In the genomic region with DNA sequence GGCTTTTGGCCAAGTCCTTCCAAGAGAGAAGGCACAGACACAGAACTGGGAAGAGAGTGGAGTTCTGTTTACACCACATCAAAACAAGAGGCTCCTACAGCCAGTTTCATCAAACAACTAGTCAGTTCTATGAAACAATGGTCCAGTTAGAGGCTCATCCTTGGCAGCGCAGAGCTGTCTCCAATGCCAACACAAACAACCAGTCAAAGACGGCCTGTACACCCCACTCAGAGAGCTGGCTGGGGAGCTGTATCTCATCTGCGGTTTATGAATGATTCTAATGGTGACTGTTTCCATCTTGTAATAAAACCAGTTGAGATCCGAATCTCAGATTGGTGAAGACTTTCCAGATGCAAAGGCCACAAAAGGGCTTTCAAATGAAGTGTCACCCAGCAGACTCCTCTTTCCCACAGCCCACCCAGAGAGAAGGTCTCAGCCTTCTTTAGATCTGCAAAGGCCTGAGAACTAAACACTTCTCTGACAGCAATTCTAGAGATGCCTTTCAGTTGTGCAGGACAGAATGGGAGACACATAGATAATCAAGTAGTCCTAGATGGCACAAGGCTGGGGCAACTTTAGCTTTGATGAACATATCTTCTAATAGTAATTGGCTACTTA, we compare ENCODE assay signal across 12 mouse cellular contexts.
A peak's percentile ranks its signal among the peaks of the same experiment; 100 is the strongest.
DNase-seq lines count a peak whose midpoint lies in the region; ATAC-seq and TF ChIP-seq lines count a peak whose summit lies in the region.
"Had no signal": no experiment of that assay in that cellular context is flagged by ENCODE, and none has a peak within 500 bp of the region (broad histone marks: within the 10 kb centered on the region; RNA-seq: fewer than 3 reads in every experiment).

No protein-coding gene starts in this region.

- H3K36me3 ChIP-seq in midbrain, embryonic 14.5 days (ENCODE audit: control insufficient read depth, insufficient read depth, low read length), result no peaks in the 10 kb centered on the region
- no peaks in the 10 kb centered on the region for H3K36me3 ChIP-seq in midbrain, embryonic 11.5 days (ENCODE audit: control insufficient read depth, insufficient read depth, low read length)
- H3K36me3 ChIP-seq in liver, embryonic 12.5 days, result no peaks in the 10 kb centered on the region
- H3K36me3 ChIP-seq: embryonic facial prominence, embryonic 15.5 days; limb, embryonic 13.5 days; midbrain, embryonic 10.5 days had no signal

- peak; percentile 16 for DNase-seq in gastrocnemius, postnatal 14 days
- no peak for DNase-seq in gastrocnemius, adult 2 months
- DNase-seq in midbrain, embryonic 14.5 days, result peak; percentile 15
- DNase-seq in midbrain, embryonic 11.5 days (ENCODE audit: low spot score, missing footprints), result no peak
- DNase-seq in cerebellum, postnatal 36 days, result peak; percentile 1 to 3
- peak; percentile 61 to 82 for DNase-seq in lung, postnatal 4 days
- DNase-seq in c-Kit-positive CD71-positive TER-119-positive erythroid progenitor cells, embryonic 14.5 days (ENCODE audit: low spot score), result no peak

- 80% methylated on average over 4 of the region's 4 CpGs for WGBS in midbrain, embryonic 14.5 days
- WGBS in midbrain, embryonic 11.5 days, result 88% methylated on average over 4 of the region's 4 CpGs
- WGBS in liver, embryonic 12.5 days (ENCODE audit: insufficient replicate concordance), result 70% methylated on average over 4 of the region's 4 CpGs

- no peaks in the 10 kb centered on the region for H3K4me1 ChIP-seq in midbrain, embryonic 14.5 days (ENCODE audit: control insufficient read depth, insufficient read depth, low read length)
- no peaks in the 10 kb centered on the region for H3K4me1 ChIP-seq in midbrain, embryonic 11.5 days (ENCODE audit: control insufficient read depth, insufficient read depth, low read length)
- no peaks in the 10 kb centered on the region for H3K4me1 ChIP-seq in liver, embryonic 12.5 days
- H3K4me1 ChIP-seq: embryonic facial prominence, embryonic 15.5 days; limb, embryonic 13.5 days; midbrain, embryonic 10.5 days had no signal

- no peak overlapping the region for H3K9ac ChIP-seq in midbrain, embryonic 14.5 days (replicated peaks; ENCODE audit: low read length)
- H3K9ac ChIP-seq in midbrain, embryonic 11.5 days (ENCODE audit: low read length), result no peak overlapping the region
- H3K9ac ChIP-seq in liver, embryonic 12.5 days, result no peak overlapping the region
- H3K9ac ChIP-seq: embryonic facial prominence, embryonic 15.5 days; limb, embryonic 13.5 days had no signal

- ATAC-seq in midbrain, embryonic 14.5 days (ENCODE audit: low FRiP score, low TSS enrichment), result no peak
- no peak for ATAC-seq in midbrain, embryonic 11.5 days (ENCODE audit: low FRiP score)
- no peak for ATAC-seq in liver, embryonic 12.5 days
- ATAC-seq: Patski had no signal

- no peak overlapping the region for H3K4me2 ChIP-seq in midbrain, embryonic 14.5 days (ENCODE audit: low read length)
- H3K4me2 ChIP-seq in midbrain, embryonic 11.5 days, result no peak overlapping the region
- no peak overlapping the region for H3K4me2 ChIP-seq in liver, embryonic 12.5 days
- H3K4me2 ChIP-seq: embryonic facial prominence, embryonic 15.5 days; limb, embryonic 13.5 days had no signal

- H3K27me3 ChIP-seq in midbrain, embryonic 14.5 days (ENCODE audit: control insufficient read depth, insufficient read depth, low read length), result no peaks in the 10 kb centered on the region
- H3K27me3 ChIP-seq in midbrain, embryonic 11.5 days (ENCODE audit: control insufficient read depth, insufficient read depth, low read length), result no peaks in the 10 kb centered on the region
- H3K27me3 ChIP-seq in liver, embryonic 12.5 days (replicated peaks), result no peaks in the 10 kb centered on the region
- H3K27me3 ChIP-seq: embryonic facial prominence, embryonic 15.5 days; limb, embryonic 13.5 days; Patski had no signal

- TF ChIP-seq CTCF in gastrocnemius, adult 2 months (IDR thresholded peaks at IDR 0.05), result no peak

- no peak overlapping the region for H3K4me3 ChIP-seq in gastrocnemius, adult 2 months
- H3K4me3 ChIP-seq in midbrain, embryonic 14.5 days (replicated peaks; ENCODE audit: low read depth, low read length), result no peak overlapping the region
- no peak overlapping the region for H3K4me3 ChIP-seq in midbrain, embryonic 11.5 days (ENCODE audit: low read depth, low read length)
- H3K4me3 ChIP-seq in liver, embryonic 12.5 days, result no peak overlapping the region
- H3K4me3 ChIP-seq: embryonic facial prominence, embryonic 15.5 days; limb, embryonic 13.5 days; midbrain, embryonic 10.5 days had no signal

- H3K9me3 ChIP-seq in midbrain, embryonic 14.5 days (ENCODE audit: control insufficient read depth, low read length), result no peaks in the 10 kb centered on the region
- no peaks in the 10 kb centered on the region for H3K9me3 ChIP-seq in midbrain, embryonic 11.5 days (ENCODE audit: control insufficient read depth, low read length)
- no peaks in the 10 kb centered on the region for H3K9me3 ChIP-seq in liver, embryonic 12.5 days (replicated peaks)
- H3K9me3 ChIP-seq: embryonic facial prominence, embryonic 15.5 days; midbrain, embryonic 10.5 days had no signal

- no peak overlapping the region for H3K27ac ChIP-seq in gastrocnemius, adult 2 months
- H3K27ac ChIP-seq in midbrain, embryonic 14.5 days (replicated peaks; ENCODE audit: low read depth, low read length), result no peak overlapping the region
- no peak overlapping the region for H3K27ac ChIP-seq in midbrain, embryonic 11.5 days (ENCODE audit: low read depth, low read length)
- no peak overlapping the region for H3K27ac ChIP-seq in liver, embryonic 12.5 days
- H3K27ac ChIP-seq: embryonic facial prominence, embryonic 15.5 days; limb, embryonic 13.5 days; midbrain, embryonic 10.5 days had no signal

- intact Hi-C loops in gastrocnemius, postnatal 14 days (cut with DNase I; ENCODE audit: low total_unique reads), result no loop called here
- intact Hi-C loops in gastrocnemius, adult 2 months (cut with DNase I), result no loop called here

Comparison
In these comparisons a context has a peak if more than half of its experiments do, and no peak if none do; other contexts are left out.
1. DNase-seq: peak in gastrocnemius, postnatal 14 days (single experiment), midbrain, embryonic 14.5 days (single experiment), cerebellum, postnatal 36 days (2 of 2) and lung, postnatal 4 days (2 of 2); none in gastrocnemius, adult 2 months (single experiment), midbrain, embryonic 11.5 days (single experiment) and c-Kit-positive CD71-positive TER-119-positive erythroid progenitor cells, embryonic 14.5 days (single experiment).